Mouse (Mus musculus) kidney, adult 2 months (tissue): Measurements from ENCODE around the gene Shld1. TPM values are rescaled to one million over a fixed set of nuclear protein-coding genes. Genes with fewer than 3 reads are reported as not detected.
A peak's percentile ranks its signal among the peaks of the same experiment; 100 is the strongest.

Source experiments
- DNase-seq: peaks from one replicate; pipeline ENCODE4 v3.0.0; 2021
- H3K27ac ChIP-seq: fragments of 200-500 bp; 2 replicates; pipeline ENCODE4 v1.5.1; 2012; ENCODE audit warnings: low read depth, low read length, control low read depth, inconsistent platforms; ENCODE audit not compliant: insufficient read depth
- H3K27me3 ChIP-seq: fragments of 200-500 bp; replicated peaks from 2 replicates; pipeline ENCODE4 v1.6.1; 2012; ENCODE audit warnings: mild to moderate bottlenecking, moderate library complexity, low read length, inconsistent platforms; ENCODE audit not compliant: control insufficient read depth, insufficient read depth
- H3K36me3 ChIP-seq: fragments of 200-500 bp; 2 replicates; pipeline ENCODE4 v1.6.1; 2012; ENCODE audit warnings: mild to moderate bottlenecking, moderate library complexity, low read length, inconsistent platforms; ENCODE audit not compliant: control insufficient read depth, insufficient read depth
- H3K4me1 ChIP-seq: fragments of 200-500 bp; 2 replicates; pipeline ENCODE4 v1.6.1; 2011; ENCODE audit warnings: low read length; ENCODE audit not compliant: control insufficient read depth, insufficient read depth
- H3K4me3 ChIP-seq: fragments of 200-500 bp; 2 replicates; pipeline ENCODE4 v1.5.1; 2011; ENCODE audit warnings: mild to moderate bottlenecking, low read depth, low read length, control low read depth; ENCODE audit not compliant: insufficient read depth
- CTCF ChIP-seq: fragments of 200-500 bp; conservative IDR thresholded peaks from 2 replicates; pipeline ENCODE4 v1.5.1; 2011; ENCODE audit warnings: low read depth, mild to moderate bottlenecking, control low read depth, low read length, moderate library complexity, mixed read lengths; ENCODE audit not compliant: insufficient read depth, insufficient read length
- POLR2A ChIP-seq: fragments of 200-500 bp; IDR thresholded peaks from one replicate; pipeline ENCODE4 v1.6.1; 2011; ENCODE audit warnings: low read depth, low read length, control low read depth
- WGBS: fragments of 180-500 bp; shearing (Covaris S2); methylation state at CpG from one replicate; pipeline ENCODE4 v1.1.7; 2018; 5-methylcytosine and 5-hydroxymethylcytosine counted together
- polyA plus RNA-seq: library from polyadenylated mRNA; depleted of rRNA; stranded (reverse); fragments of >200 nt; gene quantifications from 2 replicates; pipeline ENCODE4 v1.2.3, GENCODE M21; 2012

The Shld1 gene
- polyA plus RNA-seq, 1 experiment, result 12.9 TPM

DNA sequence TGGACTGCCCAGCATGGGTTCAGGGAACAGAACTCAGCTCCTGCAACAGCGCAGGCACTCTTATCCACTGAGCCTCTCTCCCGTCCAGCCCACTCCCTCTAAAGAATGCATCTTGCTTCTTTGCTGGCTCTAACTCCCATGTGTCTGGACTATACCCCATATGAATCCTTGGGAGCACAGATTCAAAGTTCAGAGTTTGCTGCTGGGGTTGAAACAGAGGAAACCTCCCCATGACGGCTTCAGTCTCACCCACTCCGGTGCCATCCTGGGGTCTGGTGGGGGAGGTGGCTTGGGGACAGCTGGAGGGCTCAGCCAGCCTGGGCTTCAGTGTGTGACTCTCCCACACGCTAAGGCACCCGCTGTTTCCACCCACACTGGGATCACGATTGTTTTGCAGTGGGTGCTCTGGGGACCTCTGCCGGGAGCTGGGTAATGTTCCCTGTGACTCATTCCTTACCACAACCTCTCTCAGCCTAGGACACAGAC lies 55.2 kb downstream of the Shld1 start:
- TF ChIP-seq CTCF (0 out of 2 replicates have a peak, but pooled peaks have one; percentile 7), POLR2A (no peak)
- no peak overlapping the region for H3K4me3 ChIP-seq
- peak; percentile 54 for DNase-seq
- 44% methylated on average over 8 of the region's 8 CpGs for WGBS
- H3K36me3 ChIP-seq, result no peaks in the 10 kb centered on the region
- H3K27me3 ChIP-seq, result no peaks in the 10 kb centered on the region
- H3K27ac ChIP-seq, result no peak overlapping the region
- H3K4me1 ChIP-seq, result no peaks in the 10 kb centered on the region

DNA sequence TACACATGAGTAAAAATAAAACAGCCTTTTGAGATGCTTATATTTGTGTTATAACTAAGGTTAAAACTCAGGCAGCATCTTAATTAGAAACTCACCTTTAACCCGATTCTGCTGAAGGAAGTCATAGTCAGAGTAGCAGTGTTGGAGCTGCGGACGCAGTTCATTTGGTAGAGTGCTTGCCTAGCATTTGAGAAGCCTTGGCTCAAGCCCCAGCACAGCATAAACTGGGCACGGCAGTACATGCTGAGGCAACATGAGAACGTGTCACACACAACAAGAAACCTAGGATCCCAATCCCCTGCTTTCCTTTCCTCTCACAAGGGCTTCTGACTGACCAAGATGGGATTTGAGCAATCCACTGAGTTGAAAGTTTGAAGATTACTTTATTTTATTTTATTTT lies 58.1 kb downstream of the Shld1 start:
- Histone ChIP-seq H3K27ac (no peak overlapping the region), H3K4me1 (no peaks in the 10 kb centered on the region), H3K27me3 (no peaks in the 10 kb centered on the region), H3K4me3 (no peak overlapping the region), H3K36me3 (no peaks in the 10 kb centered on the region)
- TF ChIP-seq POLR2A, result no peak
- WGBS, result 65% methylated on average over 5 of the region's 5 CpGs
- DNase-seq, result no peak

DNA sequence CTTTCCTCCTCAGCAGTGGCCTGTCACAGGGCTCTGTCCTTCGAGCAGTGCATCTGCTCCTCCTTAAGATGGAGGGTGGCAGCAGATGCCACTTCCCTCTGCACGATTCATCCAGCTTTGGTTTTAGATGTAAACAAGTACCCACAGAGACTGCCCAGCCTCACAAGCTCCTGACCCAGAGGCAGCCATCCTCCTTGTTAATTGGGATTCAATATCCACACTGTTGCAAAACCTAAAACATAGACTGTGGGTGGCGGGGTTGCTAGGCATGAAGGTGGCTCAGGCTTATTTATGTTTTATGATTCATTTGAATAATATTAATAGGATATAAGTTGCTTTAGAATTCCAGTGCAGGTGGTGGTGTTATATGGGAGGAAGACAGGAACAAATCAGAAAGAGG lies 59.4 kb downstream of the Shld1 start:
- no peak overlapping the region for H3K4me3 ChIP-seq
- 89% methylated on average over 3 of the region's 3 CpGs for WGBS
- TF ChIP-seq CTCF (no peak), POLR2A (no peak)

DNA sequence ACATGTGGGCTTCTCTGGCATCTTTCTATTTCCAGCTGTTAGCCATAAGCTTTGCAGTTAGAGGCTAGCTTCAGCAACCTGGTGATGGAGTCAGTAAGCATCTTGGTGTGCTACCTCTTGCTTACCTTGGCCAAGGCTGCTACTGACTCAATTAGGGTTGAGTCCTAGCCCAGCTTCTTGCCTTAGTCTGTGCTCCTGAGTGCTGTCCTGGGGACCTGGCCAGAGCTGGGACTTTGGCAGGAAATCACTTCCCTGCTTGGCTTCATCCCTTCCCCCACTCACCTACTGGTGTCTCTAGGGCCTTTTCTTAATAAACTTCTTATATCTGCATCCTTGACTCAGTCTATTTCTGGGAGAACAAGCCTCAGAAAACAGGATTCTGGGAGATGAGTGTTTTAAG lies 64.0 kb downstream of the Shld1 start:
- no peak overlapping the region for H3K4me3 ChIP-seq
- no peak for DNase-seq
- H3K27me3 ChIP-seq, result no peaks in the 10 kb centered on the region
- no peak overlapping the region for H3K27ac ChIP-seq
- TF ChIP-seq CTCF (no peak), POLR2A (no peak)
- H3K36me3 ChIP-seq, result no peaks in the 10 kb centered on the region
- H3K4me1 ChIP-seq, result no peaks in the 10 kb centered on the region

More for the DNA sequence above, 59.4 kb downstream of the Shld1 start:
- Histone ChIP-seq H3K4me1 (no peaks in the 10 kb centered on the region), H3K27ac (no peak overlapping the region), H3K36me3 (no peaks in the 10 kb centered on the region), H3K27me3 (no peaks in the 10 kb centered on the region)
- DNase-seq, result no peak

DNA sequence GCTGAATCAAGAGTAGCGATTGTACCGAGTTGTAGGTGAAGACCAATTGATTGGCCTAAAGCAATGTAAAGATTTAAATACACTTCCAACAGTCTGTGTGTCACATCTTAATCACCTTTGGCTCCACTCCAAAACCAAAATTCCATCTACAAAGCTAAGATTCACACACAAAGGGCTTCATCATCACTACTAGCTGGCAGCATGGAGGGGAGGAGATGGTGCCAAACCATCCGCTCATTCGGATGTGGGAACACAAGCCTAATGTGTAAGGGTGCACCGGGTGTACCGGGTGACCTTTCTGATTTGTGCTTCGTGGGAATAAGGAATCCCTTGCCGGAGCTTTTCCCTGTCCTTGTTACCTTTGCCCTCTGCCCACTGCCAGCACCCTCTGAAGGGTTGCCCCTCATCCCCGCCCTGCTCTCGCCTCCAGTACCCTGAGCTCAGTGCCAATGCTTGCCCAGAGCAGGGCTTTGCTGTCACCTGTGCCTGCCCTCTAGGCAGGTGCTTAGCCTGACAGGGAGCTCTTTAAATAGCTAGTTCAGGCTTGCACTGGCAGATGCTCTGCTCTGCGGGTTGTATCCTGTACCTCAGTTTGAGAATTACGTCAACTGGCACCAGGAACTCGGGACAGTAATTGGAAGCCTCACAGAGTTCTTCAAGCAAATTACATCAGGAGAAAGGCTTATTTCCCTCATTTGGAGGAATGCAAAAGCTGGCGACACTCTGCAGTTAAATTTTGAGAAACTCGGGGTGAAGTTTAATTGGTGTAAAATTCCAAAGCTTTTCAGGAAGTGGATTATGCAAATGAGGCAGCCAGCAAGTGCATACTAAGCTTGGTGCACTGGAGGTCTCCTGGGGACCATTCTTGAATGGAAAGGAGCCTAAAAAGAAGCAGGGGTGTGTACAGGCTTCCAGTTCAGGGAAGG lies 64.7 kb downstream of the Shld1 start:
- H3K27ac ChIP-seq, result no peak overlapping the region

DNA sequence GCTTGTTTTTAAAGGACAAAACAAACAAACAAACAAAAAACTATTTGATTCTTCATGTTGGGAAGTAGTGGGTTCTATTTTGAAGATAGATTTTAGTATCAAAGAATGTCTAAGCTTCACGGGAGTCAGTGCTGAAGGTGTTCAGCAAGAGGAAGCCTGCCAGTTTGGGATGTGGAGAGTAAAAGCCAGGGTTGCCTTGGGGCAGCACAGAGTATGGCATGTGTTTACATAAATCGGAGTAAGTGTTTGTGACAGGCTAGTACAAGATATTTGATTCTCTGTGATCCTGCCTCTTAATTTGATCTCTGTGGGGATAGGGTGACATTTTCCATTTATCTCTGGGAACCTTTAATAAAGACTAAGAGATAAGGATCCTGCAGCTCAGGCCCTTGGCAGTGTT lies 65.7 kb downstream of the Shld1 start:
- DNase-seq, result no peak
- Histone ChIP-seq H3K4me3 (no peak overlapping the region), H3K27ac (no peak overlapping the region), H3K4me1 (no peaks in the 10 kb centered on the region), H3K27me3 (no peaks in the 10 kb centered on the region), H3K36me3 (no peaks in the 10 kb centered on the region)
- WGBS, result 83% methylated on average over 2 of the region's 2 CpGs
- TF ChIP-seq POLR2A (no peak), CTCF (no peak)

More for the DNA sequence above, 64.7 kb downstream of the Shld1 start:
- TF ChIP-seq CTCF (no peak), POLR2A (no peak)
- Histone ChIP-seq H3K4me3 (no peak overlapping the region), H3K4me1 (no peaks in the 10 kb centered on the region), H3K36me3 (no peaks in the 10 kb centered on the region), H3K27me3 (no peaks in the 10 kb centered on the region)
- 69% methylated on average over 15 of the region's 15 CpGs for WGBS
- DNase-seq, result no peak

DNA sequence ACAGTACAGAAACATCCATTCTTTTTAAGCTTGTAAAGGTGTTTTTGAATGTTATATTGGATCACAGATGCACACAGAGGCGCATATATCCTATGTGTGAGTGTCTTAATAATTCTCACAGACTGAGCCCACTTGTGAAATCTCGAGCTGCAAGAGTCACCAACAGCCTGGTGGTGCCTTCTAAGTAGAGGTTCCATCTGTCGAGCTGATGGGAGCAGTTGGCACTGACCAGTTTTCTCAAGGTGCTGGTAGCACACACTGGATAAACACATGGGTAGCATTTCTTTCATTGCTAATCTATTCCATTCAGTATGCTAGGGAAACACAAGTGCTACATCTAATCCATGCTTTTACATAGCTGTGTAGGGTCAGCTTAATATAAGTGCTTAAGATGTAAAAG lies 66.4 kb downstream of the Shld1 start:
- Histone ChIP-seq H3K27ac (no peak overlapping the region), H3K4me1 (no peaks in the 10 kb centered on the region), H3K4me3 (no peak overlapping the region), H3K27me3 (no peaks in the 10 kb centered on the region), H3K36me3 (no peaks in the 10 kb centered on the region)
- TF ChIP-seq CTCF (no peak), POLR2A (no peak)
- no peak for DNase-seq
- 80% methylated on average over 3 of the region's 3 CpGs for WGBS
